Mouse (Mus musculus): Measurements from ENCODE around the gene Fam126a. TPM values are rescaled to one million over a fixed set of nuclear protein-coding genes. Genes with fewer than 3 reads are reported as not detected.

Gene Fam126a
- total and polyA plus RNA-seq, 3 experiments, result 30.0 to 51.1 (median 34.7) TPM

DNA sequence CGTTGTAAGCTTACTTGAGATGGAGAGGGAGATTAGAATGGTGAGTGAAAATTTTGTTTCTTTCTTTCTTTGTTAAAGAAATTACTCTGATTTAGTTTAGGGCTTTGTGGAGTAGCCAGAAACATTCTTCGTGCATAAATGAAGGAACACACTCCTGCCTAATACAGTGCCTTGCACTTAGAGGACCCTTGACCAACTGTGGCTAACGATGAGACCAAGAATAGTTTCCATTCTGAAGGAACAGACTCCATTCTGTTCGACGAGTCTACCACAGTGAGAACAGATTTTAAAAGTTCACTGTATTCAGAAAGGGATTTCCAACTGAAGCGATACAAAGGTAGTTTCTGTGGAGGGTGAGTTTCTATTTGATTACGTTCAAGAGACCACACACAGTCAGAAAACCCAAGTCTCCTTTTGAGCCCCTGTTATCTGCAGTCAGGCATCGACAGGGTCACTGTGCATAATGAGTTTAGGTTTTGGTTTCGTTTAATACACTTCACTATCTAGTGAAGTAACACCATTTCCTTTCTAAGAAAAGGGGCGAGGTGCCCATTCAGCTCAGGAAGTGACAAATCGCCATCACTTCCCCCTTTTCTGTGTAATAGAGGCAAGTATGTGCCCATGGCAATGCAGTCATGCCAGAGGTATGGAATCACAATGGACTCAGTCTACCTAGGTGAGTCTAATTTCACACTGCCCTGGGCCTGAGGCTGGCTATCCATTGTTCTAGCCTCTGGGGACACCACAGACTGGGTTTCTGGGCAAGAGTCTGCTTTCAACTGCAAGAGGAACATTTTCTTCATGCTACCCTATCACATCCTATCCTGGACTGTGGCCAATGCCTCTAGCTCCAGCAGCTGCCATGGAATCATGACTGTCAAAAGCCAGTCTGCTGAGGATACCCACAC lies 136.4 kb downstream of the Fam126a start:
- peak; percentile 88 for DNase-seq (ENCODE audit: low read depth, low spot score)
- H3K4me1 ChIP-seq (ENCODE audit: control insufficient read depth in 1 of 2, insufficient read depth in 2 of 2, low read length in 2 of 2), result peaks cover 7 to 14% of the 10 kb centered on the region in 2 experiments

DNA sequence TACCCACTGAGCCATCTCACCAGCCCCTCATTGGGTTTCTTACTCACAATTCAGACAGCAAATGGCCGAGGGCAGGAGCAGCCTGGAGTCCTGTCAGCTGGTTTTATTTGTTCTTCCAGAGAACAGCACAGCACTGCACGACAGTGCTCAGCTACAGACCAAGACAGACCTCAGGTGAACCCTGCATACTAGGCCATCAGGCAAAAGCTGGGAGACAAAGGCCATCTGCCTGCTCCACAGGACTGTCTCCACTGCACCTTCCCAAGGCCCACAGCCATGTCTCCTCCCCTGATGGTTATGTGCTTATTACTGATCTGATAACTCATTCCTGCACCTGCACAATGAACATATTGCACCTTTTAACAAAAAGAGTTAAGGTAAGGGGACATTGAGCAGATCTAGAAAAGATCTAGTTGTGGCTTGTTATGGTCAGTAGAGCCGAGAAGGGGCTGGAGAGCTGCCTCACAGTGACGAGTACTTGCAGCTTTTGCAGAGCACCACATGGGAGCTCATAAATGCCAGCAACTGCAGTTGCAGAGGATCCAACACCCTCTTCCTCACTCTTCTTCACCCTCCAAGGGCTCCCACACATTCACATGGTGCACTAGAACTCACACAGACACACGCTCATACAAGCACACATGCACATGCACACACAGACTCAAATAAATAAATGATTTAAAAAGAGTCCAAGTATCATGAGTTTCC lies 137.2 kb downstream of the Fam126a start:
- H3K36me3 ChIP-seq (ENCODE audit: control insufficient read depth in 1 of 2, insufficient read depth in 2 of 2, low read length in 2 of 2), result peaks cover 0 to 6% of the 10 kb centered on the region in 2 experiments; a peak in 1 of 4 replicates
- H3K27ac ChIP-seq (ENCODE audit: control insufficient read depth, low read depth, low read length), result no peak overlapping the region

More for the DNA sequence above, 136.4 kb downstream of the Fam126a start:
- H3K27ac ChIP-seq (ENCODE audit: control insufficient read depth, low read depth, low read length), result peak overlapping the region; percentile 46
- H3K4me3 ChIP-seq (ENCODE audit: control insufficient read depth in 1 of 2, insufficient read depth in 1 of 2, low read depth in 2 of 2, low read length in 2 of 2), result peak overlapping the region; percentile 45 to 89
- TF ChIP-seq ELF1 (IDR thresholded peaks at IDR 0.05; ENCODE audit: low read depth, low read length) (0 out of 2 replicates have a peak, but pooled peaks have one; percentile 7), SMC3 (IDR thresholded peaks at IDR 0.05; ENCODE audit: low read depth, low read length) (0 out of 2 replicates have a peak, but pooled peaks have one; percentile 2), CHD2 (IDR thresholded peaks at IDR 0.05; ENCODE audit: low read length) (no peak), CHD1 (IDR thresholded peaks at IDR 0.05; ENCODE audit: low read depth, low read length) (peak; percentile 72; the same call in 1 of the 2 replicates), NRF1 (IDR thresholded peaks at IDR 0.05; ENCODE audit: insufficient read depth, low read depth, low read length, poor library complexity, severe bottlenecking) (no peak), MAX (IDR thresholded peaks at IDR 0.05; ENCODE audit: low read length) (no peak), NELFE (IDR thresholded peaks at IDR 0.05; ENCODE audit: low read depth, low read length) (no peak), USF1 (IDR thresholded peaks at IDR 0.05; ENCODE audit: low read depth, low read length) (no peak), ZKSCAN1 (IDR thresholded peaks at IDR 0.05; ENCODE audit: low read depth, low read length) (no peak), TCF12 (IDR thresholded peaks at IDR 0.05; ENCODE audit: low read depth, low read length) (0 out of 2 replicates have a peak, but pooled peaks have one; percentile 42), POLR2AphosphoS5 (IDR thresholded peaks at IDR 0.05; ENCODE audit: borderline replicate concordance, low read depth, low read length) (no peak), RCOR1 (IDR thresholded peaks at IDR 0.05; ENCODE audit: low read depth, low read length) (peak; percentile 66; the same call in 1 of the 2 replicates), ZC3H11A (IDR thresholded peaks at IDR 0.05; ENCODE audit: low read depth, low read length) (no peak), EP300 (IDR thresholded peaks at IDR 0.05; ENCODE audit: low read depth in 1 of 2, low read length in 2 of 2) (peak; percentile 65 to 76), MXI1 (IDR thresholded peaks at IDR 0.05; ENCODE audit: low read depth, low read length) (peak; percentile 63), MYC (IDR thresholded peaks at IDR 0.05; ENCODE audit: low read depth, low read length) (0 out of 2 replicates have a peak, but pooled peaks have one; percentile 12), E2F4 (IDR thresholded peaks at IDR 0.05; ENCODE audit: borderline replicate concordance, low read depth, low read length) (no peak), TAL1 (IDR thresholded peaks at IDR 0.05; ENCODE audit: low read length) (no peak), HCFC1 (IDR thresholded peaks at IDR 0.05; ENCODE audit: low read depth, low read length) (0 out of 2 replicates have a peak, but pooled peaks have one; percentile 27), TBP (IDR thresholded peaks at IDR 0.05; ENCODE audit: low read depth, low read length) (0 out of 2 replicates have a peak, but pooled peaks have one; percentile 25), GATA1 (IDR thresholded peaks at IDR 0.05; ENCODE audit: low read depth, low read length) (peak; percentile 69), SIN3A (IDR thresholded peaks at IDR 0.05; ENCODE audit: low read length) (peak; percentile 83), ZMIZ1 (IDR thresholded peaks at IDR 0.05; ENCODE audit: low read depth, low read length) (no peak), RAD21 (IDR thresholded peaks at IDR 0.05; ENCODE audit: low read depth, low read length) (no peak; the same call in 1 of the 2 replicates), POLR2AphosphoS2 (IDR thresholded peaks at IDR 0.05; ENCODE audit: low read length) (no peak), JUND (IDR thresholded peaks at IDR 0.05; ENCODE audit: low read depth, low read length) (0 out of 2 replicates have a peak, but pooled peaks have one; percentile 18), ETS1 (IDR thresholded peaks at IDR 0.05; ENCODE audit: low read depth, low read length) (peak; percentile 98)
- H3K27me3 ChIP-seq (ENCODE audit: control insufficient read depth in 1 of 2, insufficient read depth in 2 of 2, low read length in 2 of 2), result no peaks in the 10 kb centered on the region
- peaks cover 0 to 6% of the 10 kb centered on the region in 2 experiments; a peak in 1 of 4 replicates for H3K36me3 ChIP-seq (ENCODE audit: control insufficient read depth in 1 of 2, insufficient read depth in 2 of 2, low read length in 2 of 2)
- no peaks in the 10 kb centered on the region for H3K9me3 ChIP-seq (replicated peaks; ENCODE audit: insufficient read depth, low read length)
- H3K79me2 ChIP-seq (ENCODE audit: control insufficient read depth, insufficient read depth, low read length, poor library complexity), result no peaks in the 10 kb centered on the region
- H3K9ac ChIP-seq (ENCODE audit: control insufficient read depth, low read depth, low read length, poor library complexity, severe bottlenecking), result peak overlapping the region; percentile 43

More for the DNA sequence above, 137.2 kb downstream of the Fam126a start:
- TF ChIP-seq USF2 (IDR thresholded peaks at IDR 0.05; ENCODE audit: borderline replicate concordance in 1 of 2, insufficient read depth in 1 of 2, low read depth in 1 of 2, low read length in 2 of 2) (no peak), GATA1 (IDR thresholded peaks at IDR 0.05; ENCODE audit: low read depth, low read length) (0 out of 2 replicates have a peak, but pooled peaks have one; percentile 16)
- no peaks in the 10 kb centered on the region for H3K79me2 ChIP-seq (ENCODE audit: control insufficient read depth, insufficient read depth, low read length, poor library complexity)
- peak overlapping the region; percentile 34 for H3K9ac ChIP-seq (ENCODE audit: control insufficient read depth, low read depth, low read length, poor library complexity, severe bottlenecking)
- DNase-seq (ENCODE audit: low read depth, low spot score), result peak; percentile 51
- peaks cover 7 to 14% of the 10 kb centered on the region in 2 experiments for H3K4me1 ChIP-seq (ENCODE audit: control insufficient read depth in 1 of 2, insufficient read depth in 2 of 2, low read length in 2 of 2)
- H3K4me3 ChIP-seq (ENCODE audit: control insufficient read depth in 1 of 2, insufficient read depth in 1 of 2, low read depth in 2 of 2, low read length in 2 of 2), result peak overlapping the region; percentile 45 to 89
- H3K9me3 ChIP-seq (replicated peaks; ENCODE audit: insufficient read depth, low read length), result no peaks in the 10 kb centered on the region
- no peaks in the 10 kb centered on the region for H3K27me3 ChIP-seq (ENCODE audit: control insufficient read depth in 1 of 2, insufficient read depth in 2 of 2, low read length in 2 of 2)
